Mouse (Mus musculus) lung, embryonic 16.5 days (tissue): ENCODE results near the gene Pgp. TPM values are rescaled to one million over a fixed set of nuclear protein-coding genes. Genes with fewer than 3 reads are reported as not detected.
"Not testable (repeated sequence)": the region's sequence is repeated elsewhere in the genome, so short reads cannot be mapped to it uniquely, and the experiment has no call there.

ENCODE experiments used
- ATAC-seq: fragments of 200-750 bp; cut with Nextera tagmentation; 2 replicates; pipeline ENCODE4 v1.8.0; 2017; ENCODE audit warnings: low read depth, mild to moderate bottlenecking, moderate library complexity
- H3K27ac ChIP-seq: fragments of 300-500 bp; sonication (generic); 2 replicates; pipeline ENCODE4 v1.5.1; 2014; ENCODE audit warnings: mild to moderate bottlenecking, control low read depth, low read length
- H3K27me3 ChIP-seq: fragments of 300-500 bp; sonication (generic); 2 replicates; pipeline ENCODE4 v1.6.1; 2014; ENCODE audit warnings: low read depth, low read length, mixed read lengths; ENCODE audit not compliant: control insufficient read depth, insufficient read depth
- H3K36me3 ChIP-seq: fragments of 300-500 bp; sonication (generic); 2 replicates; pipeline ENCODE4 v1.6.1; 2014; ENCODE audit warnings: low read length; ENCODE audit not compliant: control insufficient read depth, insufficient read depth
- H3K4me1 ChIP-seq: fragments of 300-500 bp; sonication (generic); replicated peaks from 2 replicates; pipeline ENCODE4 v1.6.1; 2014; ENCODE audit warnings: low read length, mixed read lengths; ENCODE audit not compliant: control insufficient read depth, insufficient read depth
- H3K4me2 ChIP-seq: fragments of 300-500 bp; sonication (generic); 2 replicates; pipeline ENCODE4 v1.6.1; 2014; ENCODE audit warnings: low read depth, low read length, control low read depth
- H3K4me3 ChIP-seq: fragments of 300-500 bp; sonication (generic); 2 replicates; pipeline ENCODE4 v1.5.1; 2014; ENCODE audit warnings: mild to moderate bottlenecking, low read length, control low read depth
- H3K9ac ChIP-seq: fragments of 300-500 bp; sonication (generic); 2 replicates; pipeline ENCODE4 v1.6.1; 2014; ENCODE audit warnings: low read length, control low read depth
- H3K9me3 ChIP-seq: fragments of 300-500 bp; sonication (generic); 2 replicates; pipeline ENCODE4 v1.6.1; 2016; ENCODE audit warnings: low read length; ENCODE audit not compliant: control insufficient read depth
- WGBS: fragments of 180-500 bp; shearing (Covaris S2); extraction: QIAGEN DNeasy Blood & Tissue Kit; methylation state at CpG from one replicate; pipeline ENCODE4 v1.1.7; 2014; 5-methylcytosine and 5-hydroxymethylcytosine counted together
- polyA plus RNA-seq: library from polyadenylated mRNA; unstranded; fragments of >200 nt; fragmentation: Nextera tagmentation; extraction: Ambion mirVana; gene quantifications from 2 replicates; pipeline ENCODE4 v1.2.1, GENCODE M21; 2015

The Pgp gene
- 43.9 and 50.6 TPM in 2 replicates for polyA plus RNA-seq

DNA sequence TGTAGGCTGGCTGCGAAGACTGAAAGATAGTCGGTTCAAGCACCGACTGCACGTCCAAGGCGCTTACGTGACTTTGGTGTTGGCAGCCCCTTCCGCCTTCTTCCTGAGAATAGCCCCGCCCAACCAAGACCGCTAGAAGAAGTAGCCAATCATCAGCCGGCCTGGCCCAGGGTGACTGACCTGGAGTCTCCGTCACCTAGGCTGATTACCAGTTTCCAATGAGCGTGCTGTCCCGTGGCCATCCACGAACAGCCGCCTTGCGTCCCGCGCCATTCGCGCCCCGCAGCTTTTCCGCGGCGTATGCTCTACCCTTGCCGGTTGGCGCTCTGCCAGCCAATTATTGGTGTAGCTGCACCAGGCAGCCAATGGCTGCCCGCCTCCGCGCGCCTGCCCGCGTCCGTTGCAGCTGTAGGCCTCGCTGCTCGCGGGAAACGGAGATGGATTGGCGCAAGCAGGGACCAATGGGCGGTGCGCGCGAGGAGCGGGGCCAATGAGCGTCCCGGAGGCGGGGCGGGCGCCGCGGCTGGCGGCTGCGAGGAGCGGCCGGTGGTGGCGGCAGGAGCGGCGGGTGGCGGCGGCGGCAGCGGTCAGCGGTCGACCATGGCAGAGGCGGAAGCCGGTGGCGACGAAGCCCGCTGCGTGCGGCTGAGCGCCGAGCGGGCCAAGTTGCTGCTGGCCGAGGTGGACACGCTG is at the start of gene Pgp, which contains the start of gene E4f1:
TSS of gene Pgp (plus strand) at position 483 of the 693 bp plus-strand sequence.
TSS of gene E4f1 (minus strand) at position 404 of the 693 bp plus-strand sequence.
- H3K4me2 ChIP-seq, result peak within 1 kb of the TSS; percentile 94
- peak within 1 kb of the TSS; percentile 86 for H3K4me3 ChIP-seq
- H3K27ac ChIP-seq, result peak within 1 kb of the TSS; percentile 89
- H3K27me3 ChIP-seq, result no peaks in the 10 kb centered on the region
- WGBS, result under 1% methylated on average over 56 of the region's 75 CpGs
- ATAC-seq, result peak; percentile 99
- peaks cover 4% of the 10 kb centered on the region for H3K36me3 ChIP-seq
- peaks cover 23% of the 10 kb centered on the region for H3K4me1 ChIP-seq
- no peaks in the 10 kb centered on the region for H3K9me3 ChIP-seq
- peak within 1 kb of the TSS; percentile 94 for H3K9ac ChIP-seq

GRCm38 (mm10) chr17:24423114-24423513 is 47.1 kb upstream of the Pgp start:
- Histone ChIP-seq H3K4me3 (no peak overlapping the region), H3K27ac (no peak overlapping the region), H3K36me3 (peaks cover 61% of the 10 kb centered on the region), H3K27me3 (no peaks in the 10 kb centered on the region), H3K9me3 (no peaks in the 10 kb centered on the region), H3K4me1 (peaks cover 11% of the 10 kb centered on the region), H3K4me2 (no peak overlapping the region), H3K9ac (no peak overlapping the region)
- 94% methylated on average over 4 of the region's 4 CpGs for WGBS
- no peak for ATAC-seq

DNA sequence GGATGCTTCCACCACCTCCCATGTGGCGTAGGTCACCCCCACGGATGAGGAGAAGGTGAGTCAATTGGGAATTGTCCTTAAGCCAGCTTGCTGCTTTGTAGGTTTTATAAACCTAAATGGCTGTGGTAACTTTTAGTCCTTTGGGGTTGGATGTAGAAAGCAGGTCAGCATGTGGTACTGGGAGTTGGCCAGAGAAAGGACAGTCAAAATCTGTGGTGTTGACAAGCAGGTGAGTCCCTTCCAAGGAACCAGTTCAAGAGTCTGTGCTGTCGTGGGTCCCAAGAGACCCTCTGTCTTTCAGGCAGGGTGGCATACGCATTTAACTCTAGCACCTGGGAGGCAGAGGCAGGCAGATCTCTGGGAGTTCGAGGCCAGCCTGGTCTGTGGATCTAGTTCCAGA is 45.7 kb upstream of the Pgp start:
- Histone ChIP-seq H3K4me3 (no peak overlapping the region), H3K27me3 (no peaks in the 10 kb centered on the region), H3K36me3 (peaks cover 50% of the 10 kb centered on the region), H3K9ac (no peak overlapping the region), H3K4me2 (no peak overlapping the region), H3K27ac (no peak overlapping the region), H3K9me3 (no peaks in the 10 kb centered on the region), H3K4me1 (peaks cover 13% of the 10 kb centered on the region)
- 85% methylated on average over 5 of the region's 5 CpGs for WGBS
- ATAC-seq, result no peak

GRCm38 (mm10) chr17:24425326-24425725 is 44.9 kb upstream of the Pgp start:
- H3K9ac ChIP-seq, H3K4me2 ChIP-seq, H3K9me3 ChIP-seq, H3K27ac ChIP-seq, H3K4me3 ChIP-seq, ATAC-seq, H3K27me3 ChIP-seq: not testable (repeated sequence)
- 97% methylated on average over 4 of the region's 8 CpGs for WGBS
- H3K36me3 ChIP-seq, result peaks cover 42% of the 10 kb centered on the region
- H3K4me1 ChIP-seq, result peaks cover 13% of the 10 kb centered on the region

- Histone ChIP-seq H3K36me3 (peaks cover 38% of the 10 kb centered on the region), H3K4me2 (peak overlapping the region; percentile 76), H3K27me3 (no peaks in the 10 kb centered on the region), H3K4me3 (peak overlapping the region; percentile 85), H3K9me3 (no peaks in the 10 kb centered on the region), H3K27ac (peak overlapping the region; percentile 98), H3K4me1 (peaks cover 13% of the 10 kb centered on the region), H3K9ac (no peak overlapping the region; the same call in 1 of the 2 replicates)
- 90% methylated on average over 7 of the region's 7 CpGs for WGBS
- ATAC-seq, result no peak
Measured at GRCm38 (mm10) chr17:24425905-24426304, 44.3 kb upstream of the Pgp start.

DNA sequence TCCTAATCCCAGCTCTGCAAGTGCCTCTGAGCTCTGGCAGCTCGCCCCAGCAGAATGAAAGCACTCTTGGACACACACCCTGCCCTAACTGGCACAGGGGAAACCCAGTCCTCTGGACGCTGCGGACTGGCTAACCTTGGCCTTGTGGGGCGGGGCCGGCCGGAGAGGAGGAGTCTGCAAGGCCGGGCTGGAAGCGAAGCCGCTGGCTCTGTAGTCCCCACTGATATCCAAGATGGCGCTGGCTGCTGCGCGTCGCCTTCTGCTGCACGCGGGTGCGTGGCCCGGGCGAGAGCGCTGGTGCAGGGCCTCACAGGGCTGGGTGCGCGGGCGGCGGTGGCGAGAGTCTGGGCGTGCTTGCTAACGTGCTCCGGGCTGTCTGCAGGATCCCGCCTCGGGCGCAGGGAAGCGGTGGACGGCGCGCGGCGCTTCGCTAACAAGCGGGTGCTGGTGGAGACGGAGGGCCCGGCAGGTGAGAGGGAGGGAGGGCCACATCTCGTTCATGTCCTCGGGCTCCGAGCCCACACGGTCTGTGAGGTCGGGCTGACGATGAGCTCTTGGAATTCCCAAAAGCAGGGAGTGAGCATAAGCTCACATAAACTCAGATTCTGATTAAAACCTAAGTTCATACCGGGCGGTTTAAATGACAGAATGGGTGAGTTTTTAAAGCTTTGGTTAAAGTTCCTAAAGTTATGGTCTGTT is 43.6 kb upstream of the Pgp start, which contains the start of gene Eci1:
TSS of gene Eci1 (plus strand) at position 171 of the 699 bp plus-strand sequence.
- WGBS, result under 1% methylated on average over 48 of the region's 48 CpGs
- peaks cover 32% of the 10 kb centered on the region for H3K36me3 ChIP-seq

DNA sequence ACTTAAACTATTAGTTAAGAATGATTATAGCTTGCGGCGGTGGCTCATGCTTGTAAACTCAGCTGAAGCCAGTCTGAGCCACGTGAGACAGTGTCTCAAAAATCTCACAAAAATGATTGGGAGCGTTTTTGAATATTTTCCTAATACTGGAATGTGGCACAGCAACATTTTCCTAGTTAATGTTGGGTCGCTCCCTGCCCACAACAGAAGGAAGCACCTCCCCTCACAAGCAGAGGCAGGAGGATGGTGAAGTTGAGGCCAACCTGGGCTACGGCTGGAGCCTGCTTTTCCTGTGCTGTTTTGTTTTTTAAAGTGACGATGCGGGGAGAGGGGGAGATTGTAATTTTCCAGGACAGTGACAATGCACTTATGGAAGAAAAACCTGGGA is 43.0 kb upstream of the Pgp start:
- Histone ChIP-seq H3K27ac (peak overlapping the region; percentile 98), H3K4me3 (peak overlapping the region; percentile 85), H3K9me3 (no peaks in the 10 kb centered on the region), H3K27me3 (no peaks in the 10 kb centered on the region), H3K36me3 (peaks cover 27% of the 10 kb centered on the region), H3K4me2 (peak overlapping the region; percentile 76), H3K9ac (peak overlapping the region; percentile 93), H3K4me1 (peaks cover 13% of the 10 kb centered on the region)
- peak; percentile 16; the same call in 1 of the 2 replicates for ATAC-seq
- 1% methylated on average over 8 of the region's 8 CpGs for WGBS

More for the DNA sequence above, 43.6 kb upstream of the Pgp start, which contains the start of gene Eci1:
- H3K4me3 ChIP-seq, result peak within 1 kb of the TSS; percentile 85
- peak; percentile 100 for ATAC-seq
- H3K4me2 ChIP-seq, result peak within 1 kb of the TSS; percentile 76
- no peaks in the 10 kb centered on the region for H3K9me3 ChIP-seq
- peaks cover 13% of the 10 kb centered on the region for H3K4me1 ChIP-seq
- peak within 1 kb of the TSS; percentile 93 for H3K9ac ChIP-seq
- no peaks in the 10 kb centered on the region for H3K27me3 ChIP-seq
- peak within 1 kb of the TSS; percentile 98 for H3K27ac ChIP-seq

GRCm38 (mm10) chr17:24429201-24429983 is 40.8 kb upstream of the Pgp start:
- ATAC-seq, result no peak
- no peaks in the 10 kb centered on the region for H3K27me3 ChIP-seq
- H3K4me3 ChIP-seq, result no peak overlapping the region
- H3K4me1 ChIP-seq, result peaks cover 13% of the 10 kb centered on the region
- H3K36me3 ChIP-seq, result peaks cover 8% of the 10 kb centered on the region
- WGBS, result 72% methylated on average over 14 of the region's 14 CpGs
- no peak overlapping the region for H3K9ac ChIP-seq
- no peaks in the 10 kb centered on the region for H3K9me3 ChIP-seq
- H3K4me2 ChIP-seq, result no peak overlapping the region
- no peak overlapping the region for H3K27ac ChIP-seq
